Mouse (Mus musculus): ENCODE results near the gene Trim24. TPM values are rescaled to one million over a fixed set of nuclear protein-coding genes. Genes with fewer than 3 reads are reported as not detected.

The Trim24 gene
- total and polyA plus RNA-seq, 3 experiments, result 11.4 to 19.2 TPM; not detected in 1

- no peaks in the 10 kb centered on the region for H3K9me3 ChIP-seq (replicated peaks; ENCODE audit: insufficient read depth, low read length)
- H3K27me3 ChIP-seq (ENCODE audit: control insufficient read depth in 1 of 2, insufficient read depth in 2 of 2, low read length in 2 of 2), result no peaks in the 10 kb centered on the region
- no peak overlapping the region for H3K9ac ChIP-seq (ENCODE audit: control insufficient read depth, low read depth, low read length, poor library complexity, severe bottlenecking)
- H3K79me2 ChIP-seq (ENCODE audit: control insufficient read depth, insufficient read depth, low read length, poor library complexity), result no peaks in the 10 kb centered on the region
- H3K4me1 ChIP-seq (ENCODE audit: control insufficient read depth in 1 of 2, insufficient read depth in 2 of 2, low read length in 2 of 2), result no peaks in the 10 kb centered on the region; a peak in 1 of 4 replicates
- H3K4me3 ChIP-seq (ENCODE audit: control insufficient read depth in 1 of 2, insufficient read depth in 1 of 2, low read depth in 2 of 2, low read length in 2 of 2), result no peak overlapping the region
- H3K36me3 ChIP-seq (ENCODE audit: control insufficient read depth in 1 of 2, insufficient read depth in 2 of 2, low read length in 2 of 2), result peaks cover 7 to 8% of the 10 kb centered on the region in 2 experiments
- TF ChIP-seq KAT2A (conservative IDR thresholded peaks at IDR 0.05; ENCODE audit: low read depth, low read length) (no peak), EP300 (IDR thresholded peaks at IDR 0.05; ENCODE audit: low read depth in 1 of 2, low read length in 2 of 2) (peak; percentile 31 to 37; a peak in 1 of 4 replicates), GATA1 (IDR thresholded peaks at IDR 0.05; ENCODE audit: low read depth, low read length) (peak; percentile 26; the same call in 1 of the 2 replicates), MAFK (IDR thresholded peaks at IDR 0.05; ENCODE audit: borderline replicate concordance, low read depth, low read length) (peak; percentile 54; the same call in 1 of the 2 replicates), MAZ (IDR thresholded peaks at IDR 0.05; ENCODE audit: low read depth, low read length) (no peak), ETS1 (IDR thresholded peaks at IDR 0.05; ENCODE audit: low read depth, low read length) (0 out of 2 replicates have a peak, but pooled peaks have one; percentile 28), ZMIZ1 (IDR thresholded peaks at IDR 0.05; ENCODE audit: low read depth, low read length) (no peak)
- no peak overlapping the region for H3K27ac ChIP-seq (ENCODE audit: control insufficient read depth, low read depth, low read length)
- peak; percentile 64 for DNase-seq (ENCODE audit: low read depth, low spot score)
Measured at GRCm38 (mm10) chr6:37913525-37913924, 42.9 kb downstream of the Trim24 start.

GRCm38 (mm10) chr6:37925104-37925503 lies 54.5 kb downstream of the Trim24 start:
- H3K36me3 ChIP-seq (ENCODE audit: control insufficient read depth in 1 of 2, insufficient read depth in 2 of 2, low read length in 2 of 2), result peaks cover 0 to 5% of the 10 kb centered on the region in 2 experiments; a peak in 2 of 4 replicates

GRCm38 (mm10) chr6:37926751-37927150 lies 56.1 kb downstream of the Trim24 start:
- H3K27me3 ChIP-seq (ENCODE audit: control insufficient read depth in 1 of 2, insufficient read depth in 2 of 2, low read length in 2 of 2), result no peaks in the 10 kb centered on the region
- H3K79me2 ChIP-seq (ENCODE audit: control insufficient read depth, insufficient read depth, low read length, poor library complexity), result no peaks in the 10 kb centered on the region
- TF ChIP-seq SIN3A (IDR thresholded peaks at IDR 0.05; ENCODE audit: low read length), result no peak
- TF ChIP-seq SMC3 (IDR thresholded peaks at IDR 0.05; ENCODE audit: low read depth, low read length), result no peak
- no peak for TF ChIP-seq USF1 (IDR thresholded peaks at IDR 0.05; ENCODE audit: low read depth, low read length)
- no peak for TF ChIP-seq MAZ (IDR thresholded peaks at IDR 0.05; ENCODE audit: low read depth, low read length)
- TF ChIP-seq MYC (IDR thresholded peaks at IDR 0.05; ENCODE audit: low read depth, low read length), result no peak
- TF ChIP-seq TAL1 (IDR thresholded peaks at IDR 0.05; ENCODE audit: low read length), result no peak
- H3K9ac ChIP-seq (ENCODE audit: control insufficient read depth, low read depth, low read length, poor library complexity, severe bottlenecking), result no peak overlapping the region
- H3K9me3 ChIP-seq (replicated peaks; ENCODE audit: insufficient read depth, low read length), result no peaks in the 10 kb centered on the region
- no peaks in the 10 kb centered on the region for H3K4me1 ChIP-seq (ENCODE audit: control insufficient read depth in 1 of 2, insufficient read depth in 2 of 2, low read length in 2 of 2)
- H3K36me3 ChIP-seq (ENCODE audit: control insufficient read depth in 1 of 2, insufficient read depth in 2 of 2, low read length in 2 of 2), result peaks cover 0 to 6% of the 10 kb centered on the region in 2 experiments; a peak in 2 of 4 replicates
- no peak overlapping the region for H3K4me3 ChIP-seq (ENCODE audit: control insufficient read depth in 1 of 2, insufficient read depth in 1 of 2, low read depth in 2 of 2, low read length in 2 of 2)
- no peak overlapping the region for H3K27ac ChIP-seq (ENCODE audit: control insufficient read depth, low read depth, low read length)
- DNase-seq (ENCODE audit: low read depth, low spot score), result no peak

More at GRCm38 (mm10) chr6:37925104-37925503, 54.5 kb downstream of the Trim24 start:
- no peaks in the 10 kb centered on the region for H3K9me3 ChIP-seq (replicated peaks; ENCODE audit: insufficient read depth, low read length)
- no peak overlapping the region for H3K9ac ChIP-seq (ENCODE audit: control insufficient read depth, low read depth, low read length, poor library complexity, severe bottlenecking)
- no peaks in the 10 kb centered on the region for H3K4me1 ChIP-seq (ENCODE audit: control insufficient read depth in 1 of 2, insufficient read depth in 2 of 2, low read length in 2 of 2)
- TF ChIP-seq SIN3A (IDR thresholded peaks at IDR 0.05; ENCODE audit: low read length) (no peak), TBP (IDR thresholded peaks at IDR 0.05; ENCODE audit: low read depth, low read length) (no peak), GABPA (IDR thresholded peaks at IDR 0.05; ENCODE audit: low read depth, low read length) (no peak), RCOR1 (IDR thresholded peaks at IDR 0.05; ENCODE audit: low read depth, low read length) (no peak), POLR2AphosphoS5 (IDR thresholded peaks at IDR 0.05; ENCODE audit: borderline replicate concordance, low read depth, low read length) (no peak), USF2 (IDR thresholded peaks at IDR 0.05; ENCODE audit: borderline replicate concordance in 1 of 2, insufficient read depth in 1 of 2, low read depth in 1 of 2, low read length in 2 of 2) (no peak), TCF12 (IDR thresholded peaks at IDR 0.05; ENCODE audit: low read depth, low read length) (no peak), NELFE (IDR thresholded peaks at IDR 0.05; ENCODE audit: low read depth, low read length) (no peak), SMC3 (IDR thresholded peaks at IDR 0.05; ENCODE audit: low read depth, low read length) (no peak), MEF2A (IDR thresholded peaks at IDR 0.05; ENCODE audit: extremely low read depth, insufficient replicate concordance, low read depth, low read length, poor library complexity, severe bottlenecking) (no peak), MAX (IDR thresholded peaks at IDR 0.05; ENCODE audit: low read length) (no peak), POLR2A (IDR thresholded peaks at IDR 0.05; ENCODE audit: control insufficient read depth in 1 of 2, insufficient read depth in 1 of 2, low read depth in 1 of 2, low read length in 2 of 2, poor library complexity in 1 of 2) (no peak), RAD21 (IDR thresholded peaks at IDR 0.05; ENCODE audit: low read depth, low read length) (no peak), ZC3H11A (IDR thresholded peaks at IDR 0.05; ENCODE audit: low read depth, low read length) (no peak)
- H3K27me3 ChIP-seq (ENCODE audit: control insufficient read depth in 1 of 2, insufficient read depth in 2 of 2, low read length in 2 of 2), result no peaks in the 10 kb centered on the region
- H3K4me3 ChIP-seq (ENCODE audit: control insufficient read depth in 1 of 2, insufficient read depth in 1 of 2, low read depth in 2 of 2, low read length in 2 of 2), result no peak overlapping the region
- H3K27ac ChIP-seq (ENCODE audit: control insufficient read depth, low read depth, low read length), result no peak overlapping the region
- no peak for DNase-seq (ENCODE audit: low read depth, low spot score)
- H3K79me2 ChIP-seq (ENCODE audit: control insufficient read depth, insufficient read depth, low read length, poor library complexity), result no peaks in the 10 kb centered on the region

All from MEL (cell line).